In the genomic region with DNA sequence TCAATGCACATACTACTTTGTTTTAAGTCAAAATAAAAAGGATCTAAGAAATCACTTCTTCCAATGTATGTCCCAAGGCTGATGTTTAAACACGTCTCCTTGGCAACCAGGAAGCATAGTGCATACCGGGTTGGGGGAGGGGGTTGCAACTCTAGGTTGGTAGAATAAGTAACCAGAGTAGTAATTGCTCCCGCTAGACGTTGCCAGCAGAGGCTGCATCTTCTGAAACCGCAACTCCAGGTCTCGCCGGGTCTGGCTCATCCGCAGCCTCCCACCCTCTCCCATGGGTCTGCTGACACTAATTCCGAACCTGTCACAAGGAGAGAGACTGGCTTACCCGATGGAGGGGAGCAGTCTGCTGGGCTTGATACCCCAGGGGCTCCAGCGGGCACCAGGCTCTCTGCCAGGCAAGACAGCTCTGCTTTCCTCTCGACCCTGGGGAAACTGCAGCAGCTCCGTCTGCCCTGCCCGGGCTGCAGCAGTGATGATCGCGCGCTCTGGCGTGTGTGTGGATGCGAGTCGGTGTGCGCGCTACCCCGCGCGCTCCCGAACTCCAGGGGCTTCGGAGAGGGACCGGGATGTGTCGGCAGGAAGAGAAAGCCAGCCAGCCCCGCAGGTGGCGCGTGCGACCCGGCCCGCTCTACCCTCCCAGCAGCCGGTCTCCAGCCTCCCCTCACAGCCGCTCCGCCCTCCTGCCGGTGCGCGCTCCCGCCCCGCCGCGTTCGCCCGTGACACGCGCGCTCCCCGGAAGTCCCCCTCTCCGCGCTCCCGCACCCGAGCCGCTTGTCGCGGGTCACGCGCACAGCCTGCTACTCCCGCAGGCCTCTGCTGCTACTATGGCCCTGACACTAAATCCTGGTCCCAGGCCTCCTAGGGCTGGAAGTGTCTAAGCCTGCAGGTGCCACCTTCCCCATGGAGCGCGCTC, we compare ENCODE assay signal across 8 mouse cellular contexts. TPM values are rescaled to one million over a fixed set of nuclear protein-coding genes. Genes with fewer than 3 reads are reported as not detected.
DNase-seq lines count a peak whose midpoint lies in the region; ATAC-seq and TF ChIP-seq lines count a peak whose summit lies in the region.

A gene (minus strand): TSS at position 724 of the 925 bp plus-strand sequence.

- peak within 1 kb of the TSS; percentile 58 for H3K9ac ChIP-seq in forebrain, embryonic 15.5 days (replicated peaks)

- H3K27me3 ChIP-seq in C2C12 (ENCODE audit: control insufficient read depth, insufficient read depth, insufficient read length): no peaks in the 10 kb centered on the region
- no peaks in the 10 kb centered on the region for H3K27me3 ChIP-seq in forebrain, embryonic 15.5 days

- H3K27ac ChIP-seq in forebrain, embryonic 15.5 days (replicated peaks): peak within 1 kb of the TSS; percentile 95
- H3K27ac ChIP-seq in layer of hippocampus, adult 2 months: peak within 1 kb of the TSS; percentile 94

- H3K4me3 ChIP-seq in C2C12 (ENCODE audit: insufficient read depth, poor library complexity, severe bottlenecking): peak within 1 kb of the TSS; percentile 11
- H3K4me3 ChIP-seq in forebrain, embryonic 15.5 days: peak within 1 kb of the TSS; percentile 56
- H3K4me3 ChIP-seq in layer of hippocampus, adult 2 months: peak within 1 kb of the TSS; percentile 92
- peak within 1 kb of the TSS; percentile 62 for H3K4me3 ChIP-seq in lung, adult 2 months (replicated peaks; ENCODE audit: extremely low read depth, low read depth, low read length)

- DNase-seq in c-Kit-positive CD71-negative TER-119-negative erythroid progenitor cells, embryonic 14.5 days (ENCODE audit: low read depth): peak; percentile 13
- DNase-seq in heart, postnatal 14 days: peak; percentile 64 to 75
- DNase-seq in layer of hippocampus, adult 2 months (ENCODE audit: low spot score in 2 of 2): peak; percentile 74 to 88
- peak; percentile 46 for DNase-seq in lung, adult 2 months
- peak; percentile 46 for DNase-seq in retina, adult 2 months (ENCODE audit: low read depth, low spot score)
- DNase-seq in thymus, postnatal 36 days: peak; percentile 52 to 64

- ATAC-seq in forebrain, embryonic 15.5 days (replicated peaks): peak; percentile 95

- peak within 1 kb of the TSS; percentile 16 for H3ac ChIP-seq in C2C12 (ENCODE audit: control insufficient read depth, insufficient read length, low read depth)

- H3K4me2 ChIP-seq in forebrain, embryonic 15.5 days (replicated peaks): peak within 1 kb of the TSS; percentile 53

- H3K79me2 ChIP-seq in C2C12 (ENCODE audit: control insufficient read depth, insufficient read depth): no peaks in the 10 kb centered on the region

- TF ChIP-seq POLR2A in lung, adult 2 months (IDR thresholded peaks at IDR 0.05; ENCODE audit: borderline replicate concordance, extremely low read depth, low read depth, low read length): no peak

- WGBS in forebrain, embryonic 15.5 days: under 1% methylated on average over 57 of the region's 63 CpGs
- WGBS in lung, adult 2 months: under 1% methylated on average over 63 of the region's 63 CpGs

- H3K79me3 ChIP-seq in C2C12 (ENCODE audit: low read depth): no peaks in the 10 kb centered on the region

- no peaks in the 10 kb centered on the region for H3K9me3 ChIP-seq in forebrain, embryonic 15.5 days

- no peaks in the 10 kb centered on the region for H3K36me3 ChIP-seq in C2C12 (ENCODE audit: control insufficient read depth, insufficient read depth)
- no peaks in the 10 kb centered on the region for H3K36me3 ChIP-seq in forebrain, embryonic 15.5 days

- TF ChIP-seq CTCF in C2C12 (IDR thresholded peaks at IDR 0.05; ENCODE audit: control insufficient read depth, insufficient read depth, insufficient read length): no peak
- no peak for TF ChIP-seq CTCF in layer of hippocampus, adult 2 months (conservative IDR thresholded peaks at IDR 0.05)
- TF ChIP-seq CTCF in lung, adult 2 months (IDR thresholded peaks at IDR 0.05; ENCODE audit: insufficient read depth, low read length): no peak

- intact Hi-C loops in heart, postnatal 14 days (cut with DNase I): no loop called here

- peaks cover 19% of the 10 kb centered on the region for H3K4me1 ChIP-seq in forebrain, embryonic 15.5 days
- H3K4me1 ChIP-seq in lung, adult 2 months (ENCODE audit: control insufficient read depth, insufficient read depth, low read length): no peaks in the 10 kb centered on the region

TF ChIP-seq in C2C12, 6 proteins besides CTCF, POLR2A, EP300 and RAD21:
- TF ChIP-seq MYOG (IDR thresholded peaks at IDR 0.05; ENCODE audit: control insufficient read depth, extremely low read depth, insufficient read length) (no peak), MAX (IDR thresholded peaks at IDR 0.05) (no peak), FOSL1 (IDR thresholded peaks at IDR 0.05; ENCODE audit: insufficient read depth, low read length, poor library complexity, severe bottlenecking) (no peak), CEBPB (IDR thresholded peaks at IDR 0.05; ENCODE audit: low read depth) (no peak), MYOD1 (IDR thresholded peaks at IDR 0.05; ENCODE audit: control insufficient read depth, insufficient read length, low read depth) (no peak), USF1 (IDR thresholded peaks at IDR 0.05; ENCODE audit: low read depth) (no peak)

RNA-seq across cellular contexts. Expression of the gene that starts here (rescaled TPM):
- 0.06 TPM for polyA plus RNA-seq in C2C12 (2012; fragmentation: generic; extraction: Trizol)
- 19.0 and 23.0 TPM in 2 replicates for polyA plus RNA-seq in forebrain, embryonic 15.5 days (2015; fragmentation: Nextera tagmentation; extraction: Ambion mirVana)
- under 1 TPM; 0.88 TPM for total RNA-seq in heart, postnatal 14 days (2021)
- 10 to 100 TPM; 15.6 to 17.5 TPM for total RNA-seq in layer of hippocampus, adult 2 months (2021)
- 0.87 and 1.1 TPM in 2 replicates for polyA plus RNA-seq in lung, adult 2 months (2012; rRNA removed)

Comparison
In these comparisons a context has a peak if more than half of its experiments do, and no peak if none do; other contexts are left out.
1. Peak in every context shown above with its lines: DNase-seq, ATAC-seq, H3K4me3 ChIP-seq and H3K27ac ChIP-seq.
2. RNA of the gene that starts here (total RNA-seq): 15.6 to 17.5 TPM in layer of hippocampus, adult 2 months; 0.88 TPM in heart, postnatal 14 days; every median in the first group is over 4 times any median in the second.
3. Peak in DNase-seq in heart, postnatal 14 days; RNA of the gene not detected or under 1 TPM.
4. H3K4me3 ChIP-seq: peak in every context shown above with its lines; median percentile 92 in layer of hippocampus, adult 2 months; 62 in lung, adult 2 months; 56 in forebrain, embryonic 15.5 days; 11 in C2C12.
5. DNase-seq: peak in every context shown above with its lines; median percentile 81 in layer of hippocampus, adult 2 months; 70 in heart, postnatal 14 days; 58 in thymus, postnatal 36 days; 46 in lung, adult 2 months; 46 in retina, adult 2 months; 13 in c-Kit-positive CD71-negative TER-119-negative erythroid progenitor cells, embryonic 14.5 days.